Mouse (Mus musculus) hematopoietic multipotent progenitor cell, adult 10-12 weeks (in vitro differentiated cells): Measurements from ENCODE around the gene Srrm3. TPM values are rescaled to one million over a fixed set of nuclear protein-coding genes. Genes with fewer than 3 reads are reported as not detected.

Source experiments
- polyA plus RNA-seq: library from polyadenylated mRNA; stranded (reverse); fragments of >175 nt; gene quantifications from 2 replicates; pipeline ENCODE4 v1.2.3, GENCODE M21; 2012; ENCODE audit warnings: low replicate concordance

Srrm3 gene
- polyA plus RNA-seq, result 0.10 TPM in 1 of 2 replicates, not detected in the other

GRCm38 (mm10) chr5:135806555-135807262 lies at the start of gene Srrm3:
Gene Srrm3 (plus strand): TSS chr5:135806890.

DNA sequence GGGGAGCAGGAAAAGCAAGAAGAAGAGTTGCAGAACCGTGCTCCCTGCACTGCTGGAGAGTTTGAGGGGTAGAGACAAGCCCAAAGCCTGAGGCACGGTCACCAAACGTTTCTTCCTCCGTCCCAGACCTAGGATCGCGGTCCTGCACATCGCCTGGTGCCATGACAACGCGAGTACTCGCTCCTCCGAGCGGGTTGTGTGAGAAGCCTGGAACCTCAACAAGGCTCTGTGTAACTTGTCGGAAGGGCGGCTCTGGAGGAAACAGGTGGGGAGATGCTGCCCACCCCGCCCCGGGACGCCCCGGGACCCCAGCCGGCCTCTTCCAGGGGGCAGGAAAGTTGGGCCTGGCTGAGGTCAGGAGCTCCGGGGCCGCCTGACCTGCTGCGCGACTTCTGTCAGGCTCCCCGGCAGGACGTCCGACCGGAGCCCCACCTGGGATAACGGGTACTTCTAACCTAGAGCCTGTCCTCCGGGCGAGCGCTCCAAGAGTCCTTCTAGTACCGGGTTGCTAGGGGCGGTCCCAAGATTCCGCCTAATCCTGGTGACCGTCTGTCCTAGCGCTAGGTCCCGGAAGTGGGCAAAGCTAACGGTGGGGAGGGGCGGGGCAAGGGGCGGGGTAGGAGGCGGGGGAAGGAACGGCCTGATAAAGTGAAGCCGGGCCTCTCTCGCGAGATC lies 28.8 kb upstream of the Srrm3 start, which contains the start of gene Styxl1:
Styxl1 (minus strand) TSS at position 590 of the 675 bp plus-strand sequence.

DNA sequence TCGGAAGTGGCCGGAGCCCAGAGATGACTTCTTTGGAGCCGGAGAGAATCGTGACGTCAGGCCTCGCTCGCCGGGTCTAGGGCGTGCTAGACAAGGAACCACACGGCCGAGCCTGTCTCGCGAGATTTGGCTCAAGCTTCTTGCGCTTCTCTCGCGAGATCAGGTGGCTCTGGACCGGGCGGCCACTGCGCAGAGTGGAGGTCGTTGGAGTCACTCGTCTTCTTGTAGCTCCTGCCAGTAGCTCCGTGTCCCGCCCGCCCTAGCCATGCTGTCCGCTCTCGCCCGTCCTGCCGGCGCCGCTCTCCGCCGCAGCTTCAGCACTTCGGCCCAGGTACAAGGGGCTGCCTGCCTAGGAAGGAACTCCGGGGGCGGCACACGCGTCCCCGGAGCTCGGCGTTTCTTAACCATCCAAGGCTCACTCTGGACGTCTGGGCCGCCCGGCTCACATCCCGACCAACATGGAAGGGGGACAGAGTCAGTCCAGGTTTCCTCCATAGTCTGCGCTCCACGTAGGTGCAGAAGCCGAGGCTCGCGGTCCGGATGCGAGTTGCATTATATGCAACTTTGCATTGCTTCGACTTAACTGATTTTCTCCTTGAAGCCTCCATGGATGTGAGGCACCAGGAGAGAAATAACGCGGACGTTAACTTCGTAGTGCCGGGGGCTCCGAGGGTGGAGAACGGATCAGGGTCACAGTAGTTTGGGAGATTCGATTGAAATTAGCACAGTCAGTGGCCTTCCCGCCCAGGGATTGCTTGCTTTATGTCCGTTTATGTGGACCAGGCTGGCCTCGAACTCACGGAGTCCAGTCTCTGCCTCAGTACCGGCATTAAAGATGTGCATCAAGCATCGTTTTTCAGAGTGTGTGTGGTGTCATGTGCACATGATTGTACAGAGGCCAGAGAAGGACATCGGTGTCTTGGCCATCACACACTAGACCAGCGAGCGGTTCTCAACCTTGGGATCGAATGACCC lies 27.9 kb upstream of the Srrm3 start, which contains the start of gene Mdh2:
Mdh2 (plus strand) TSS at position 10 of the 975 bp plus-strand sequence.

DNA sequence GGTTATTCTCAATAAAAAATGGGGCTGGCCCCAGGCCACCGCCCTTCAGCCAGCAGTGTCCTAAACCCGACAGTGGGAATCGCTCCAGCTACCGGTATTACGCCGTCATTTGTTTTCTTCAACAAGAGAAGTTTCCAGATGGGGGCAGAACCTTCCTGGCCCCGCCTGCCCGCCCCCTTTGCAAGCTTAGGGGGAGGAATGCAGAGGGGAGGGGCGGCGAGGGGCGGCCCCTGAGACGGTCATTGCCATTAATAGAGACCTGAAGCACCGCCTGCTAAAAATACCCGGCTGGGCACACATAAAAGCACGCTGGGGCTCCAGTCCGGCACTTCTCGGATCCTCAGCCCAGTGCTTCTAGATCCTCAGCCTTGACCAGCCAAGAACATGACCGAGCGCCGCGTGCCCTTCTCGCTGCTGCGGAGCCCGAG lies 81.0 kb downstream of the Srrm3 start, which contains the start of gene Hspb1:
Hspb1 (plus strand) TSS at position 245 of the 428 bp plus-strand sequence.

Other genes starting within 250 kb of the Srrm3 start
- not detected in 2 replicates for gene Ccl26, start 243.3 kb upstream of the Srrm3 start, polyA plus RNA-seq
- 3.7 and 4.3 TPM in 2 replicates for gene Ccl24, start 233.8 kb upstream of the Srrm3 start, polyA plus RNA-seq
- 20.7 and 69.9 TPM in 2 replicates for gene Rhbdd2, start 174.3 kb upstream of the Srrm3 start, polyA plus RNA-seq
- 107 and 374 TPM in 2 replicates for gene Por, start 136.9 kb upstream of the Srrm3 start, polyA plus RNA-seq
- 14.4 and 30.0 TPM in 2 replicates for gene Tmem120a, start 62.4 kb upstream of the Srrm3 start, polyA plus RNA-seq
- gene Styxl1, start 28.5 kb upstream of the Srrm3 start, polyA plus RNA-seq, result 0.52 TPM in 1 of 2 replicates, not detected in the other
- gene Mdh2, start 28.4 kb upstream of the Srrm3 start, polyA plus RNA-seq, result 173 and 321 TPM in 2 replicates
- gene Hspb1, start 81.0 kb downstream of the Srrm3 start, polyA plus RNA-seq, result 1.8 TPM in 1 of 2 replicates, not detected in the other
- gene Ywhag, start 127.7 kb downstream of the Srrm3 start, polyA plus RNA-seq, result 78.6 and 114 TPM in 2 replicates
- gene Ssc4d, start 167.6 kb downstream of the Srrm3 start, polyA plus RNA-seq, result 1.6 and 2.0 TPM in 2 replicates
- not detected in 2 replicates for gene Zp3, start 173.2 kb downstream of the Srrm3 start, polyA plus RNA-seq
- gene Dtx2, start 187.9 kb downstream of the Srrm3 start, polyA plus RNA-seq, result 46.6 and 52.9 TPM in 2 replicates
- 0.10 TPM in 1 of 2 replicates, not detected in the other for gene Upk3b, start 231.6 kb downstream of the Srrm3 start, polyA plus RNA-seq
- gene Upk3bl, start 247.6 kb downstream of the Srrm3 start, polyA plus RNA-seq, result not detected in 2 replicates